Mouse (Mus musculus) limb, embryonic 13.5 days (tissue): ENCODE results near the gene Phf24. TPM values are rescaled to one million over a fixed set of nuclear protein-coding genes. Genes with fewer than 3 reads are reported as not detected.

ENCODE experiments used
- ATAC-seq: fragments of 200-750 bp; cut with Nextera tagmentation; 2 replicates; pipeline ENCODE4 v1.8.0; 2017; ENCODE audit warnings: low read depth, moderate number of reproducible peaks, moderate TSS enrichment; ENCODE audit not compliant: low FRiP score
- H3K27ac ChIP-seq: fragments of 300-500 bp; sonication (generic); 2 replicates; pipeline ENCODE4 v1.5.1; 2015; ENCODE audit warnings: inconsistent platforms, mild to moderate bottlenecking, moderate library complexity
- H3K27me3 ChIP-seq: fragments of 300-500 bp; sonication (generic); 2 replicates; pipeline ENCODE4 v1.6.1; 2015; ENCODE audit warnings: mild to moderate bottlenecking, inconsistent platforms
- H3K36me3 ChIP-seq: fragments of 300-500 bp; sonication (generic); 2 replicates; pipeline ENCODE4 v1.6.1; 2015; ENCODE audit warnings: inconsistent platforms, mild to moderate bottlenecking, moderate library complexity
- H3K4me1 ChIP-seq: fragments of 300-500 bp; sonication (generic); 2 replicates; pipeline ENCODE4 v1.6.1; 2015; ENCODE audit warnings: inconsistent platforms
- H3K4me2 ChIP-seq: fragments of 300-500 bp; sonication (generic); replicated peaks from 2 replicates; pipeline ENCODE4 v1.6.1; 2015; ENCODE audit warnings: inconsistent platforms, mild to moderate bottlenecking, moderate library complexity
- H3K4me3 ChIP-seq: fragments of 300-500 bp; sonication (generic); 2 replicates; pipeline ENCODE4 v1.5.1; 2015; ENCODE audit warnings: moderate library complexity, mild to moderate bottlenecking, inconsistent platforms
- H3K9ac ChIP-seq: fragments of 300-500 bp; sonication (generic); 2 replicates; pipeline ENCODE4 v1.6.1; 2015; ENCODE audit warnings: mild to moderate bottlenecking, inconsistent platforms
- H3K9me3 ChIP-seq: fragments of 300-500 bp; sonication (generic); 2 replicates; pipeline ENCODE4 v1.6.1; 2016; ENCODE audit warnings: inconsistent platforms
- WGBS: fragments of 180-500 bp; shearing (Covaris S2); methylation state at CpG from one replicate; pipeline ENCODE4 v1.1.7; 2015; 5-methylcytosine and 5-hydroxymethylcytosine counted together
- polyA plus RNA-seq: library from polyadenylated mRNA; unstranded; fragments of >200 nt; fragmentation: Nextera tagmentation; extraction: Ambion mirVana; gene quantifications from 2 replicates; pipeline ENCODE4 v1.2.1, GENCODE M21; 2015

Phf24 gene
- polyA plus RNA-seq, 1 experiment from 2014 or later, result 0.94 TPM

GRCm38 (mm10) chr4:42915966-42916365 lies 494 bp upstream of the Phf24 start:
- 0 out of 2 replicates have a peak, but pooled peaks cover 4% of the 10 kb centered on the region for H3K4me1 ChIP-seq
- no peak for ATAC-seq
- H3K4me3 ChIP-seq, result no peak overlapping the region
- 84% methylated on average over 1 of the region's 1 CpGs for WGBS
- H3K36me3 ChIP-seq, result no peaks in the 10 kb centered on the region
- H3K27ac ChIP-seq, result no peak overlapping the region
- no peaks in the 10 kb centered on the region for H3K9me3 ChIP-seq
- no peak overlapping the region for H3K4me2 ChIP-seq
- H3K9ac ChIP-seq, result no peak overlapping the region
- H3K27me3 ChIP-seq, result peaks cover 85% of the 10 kb centered on the region

- Histone ChIP-seq H3K27me3 (peaks cover 87% of the 10 kb centered on the region), H3K4me2 (peak overlapping the region; percentile 93), H3K4me3 (peak overlapping the region; percentile 65), H3K36me3 (no peaks in the 10 kb centered on the region), H3K9me3 (no peaks in the 10 kb centered on the region), H3K27ac (no peak overlapping the region), H3K9ac (peak overlapping the region; percentile 73), H3K4me1 (0 out of 2 replicates have a peak, but pooled peaks cover 4% of the 10 kb centered on the region)
- 3% methylated on average over 26 of the region's 26 CpGs for WGBS
- ATAC-seq, result no peak
Measured at GRCm38 (mm10) chr4:42917402-42917774, 928 bp downstream of the Phf24 start.

- H3K27ac ChIP-seq, result no peak overlapping the region
- H3K4me1 ChIP-seq, result 0 out of 2 replicates have a peak, but pooled peaks cover 4% of the 10 kb centered on the region
- H3K27me3 ChIP-seq, result peaks cover 80% of the 10 kb centered on the region
- H3K4me3 ChIP-seq, result no peak overlapping the region
- 79% methylated on average over 9 of the region's 9 CpGs for WGBS
- H3K4me2 ChIP-seq, result no peak overlapping the region
- H3K9me3 ChIP-seq, result no peaks in the 10 kb centered on the region
- ATAC-seq, result no peak
- no peaks in the 10 kb centered on the region for H3K36me3 ChIP-seq
- H3K9ac ChIP-seq, result no peak overlapping the region
Measured at GRCm38 (mm10) chr4:42920726-42921125, 4.3 kb downstream of the Phf24 start.

GRCm38 (mm10) chr4:42921536-42921935 lies 5.1 kb downstream of the Phf24 start:
- 0 out of 2 replicates have a peak, but pooled peaks cover 3% of the 10 kb centered on the region for H3K4me1 ChIP-seq
- ATAC-seq, result no peak
- no peak overlapping the region for H3K9ac ChIP-seq
- H3K9me3 ChIP-seq, result no peaks in the 10 kb centered on the region
- no peak overlapping the region for H3K4me3 ChIP-seq
- WGBS, result 89% methylated on average over 2 of the region's 2 CpGs
- H3K4me2 ChIP-seq, result no peak overlapping the region
- H3K27me3 ChIP-seq, result peaks cover 77% of the 10 kb centered on the region
- H3K27ac ChIP-seq, result no peak overlapping the region
- H3K36me3 ChIP-seq, result no peaks in the 10 kb centered on the region

- Histone ChIP-seq H3K36me3 (no peaks in the 10 kb centered on the region), H3K4me3 (no peak overlapping the region)
- ATAC-seq, result no peak
Measured at GRCm38 (mm10) chr4:42922056-42922455, 5.6 kb downstream of the Phf24 start.

GRCm38 (mm10) chr4:42922461-42922860 lies 6.0 kb downstream of the Phf24 start:
- Histone ChIP-seq H3K9me3 (no peaks in the 10 kb centered on the region), H3K4me3 (no peak overlapping the region), H3K9ac (no peak overlapping the region), H3K27ac (no peak overlapping the region), H3K4me1 (no peaks in the 10 kb centered on the region), H3K4me2 (no peak overlapping the region), H3K27me3 (peaks cover 68% of the 10 kb centered on the region), H3K36me3 (no peaks in the 10 kb centered on the region)
- 85% methylated on average over 8 of the region's 8 CpGs for WGBS
- no peak for ATAC-seq

More at GRCm38 (mm10) chr4:42922056-42922455, 5.6 kb downstream of the Phf24 start:
- no peak overlapping the region for H3K27ac ChIP-seq
- no peak overlapping the region for H3K9ac ChIP-seq
- H3K27me3 ChIP-seq, result peaks cover 73% of the 10 kb centered on the region
- no peaks in the 10 kb centered on the region for H3K9me3 ChIP-seq
- no peaks in the 10 kb centered on the region for H3K4me1 ChIP-seq
- WGBS, result 67% methylated on average over 6 of the region's 6 CpGs
- no peak overlapping the region for H3K4me2 ChIP-seq

- Histone ChIP-seq H3K4me1 (no peaks in the 10 kb centered on the region), H3K4me2 (no peak overlapping the region), H3K27me3 (peaks cover 51% of the 10 kb centered on the region), H3K27ac (no peak overlapping the region), H3K36me3 (no peaks in the 10 kb centered on the region), H3K9ac (no peak overlapping the region), H3K4me3 (no peak overlapping the region), H3K9me3 (no peaks in the 10 kb centered on the region)
- no peak for ATAC-seq
- WGBS, result 79% methylated on average over 13 of the region's 13 CpGs
Measured at GRCm38 (mm10) chr4:42924095-42924710, 7.7 kb downstream of the Phf24 start.

GRCm38 (mm10) chr4:42928209-42928608 lies 11.7 kb downstream of the Phf24 start:
- ATAC-seq, result no peak
- Histone ChIP-seq H3K36me3 (no peaks in the 10 kb centered on the region), H3K4me2 (no peak overlapping the region), H3K4me1 (no peaks in the 10 kb centered on the region), H3K27me3 (peaks cover 35% of the 10 kb centered on the region), H3K9me3 (no peaks in the 10 kb centered on the region), H3K27ac (no peak overlapping the region), H3K4me3 (no peak overlapping the region), H3K9ac (no peak overlapping the region)
- WGBS, result 83% methylated on average over 5 of the region's 5 CpGs

GRCm38 (mm10) chr4:42928952-42929351 lies 12.5 kb downstream of the Phf24 start:
- H3K4me1 ChIP-seq, result peaks cover 5% of the 10 kb centered on the region; the same call in 1 of the 2 replicates
- H3K9ac ChIP-seq, result no peak overlapping the region
- H3K4me3 ChIP-seq, result no peak overlapping the region
- no peak for ATAC-seq
- H3K27me3 ChIP-seq, result peaks cover 38% of the 10 kb centered on the region
- no peaks in the 10 kb centered on the region for H3K36me3 ChIP-seq
- WGBS, result 89% methylated on average over 9 of the region's 9 CpGs
- no peak overlapping the region for H3K4me2 ChIP-seq
- no peaks in the 10 kb centered on the region for H3K9me3 ChIP-seq
- no peak overlapping the region for H3K27ac ChIP-seq

GRCm38 (mm10) chr4:42932229-42932969 lies 15.9 kb downstream of the Phf24 start:
- no peaks in the 10 kb centered on the region for H3K36me3 ChIP-seq
- H3K4me1 ChIP-seq, result peaks cover 6% of the 10 kb centered on the region; the same call in 1 of the 2 replicates
- H3K9me3 ChIP-seq, result no peaks in the 10 kb centered on the region
- no peak overlapping the region for H3K4me3 ChIP-seq
- H3K27ac ChIP-seq, result no peak overlapping the region
- H3K9ac ChIP-seq, result no peak overlapping the region
- no peak overlapping the region for H3K4me2 ChIP-seq
- 70% methylated on average over 8 of the region's 8 CpGs for WGBS
- H3K27me3 ChIP-seq, result peaks cover 49% of the 10 kb centered on the region
- ATAC-seq, result no peak

GRCm38 (mm10) chr4:42933630-42934029 lies 17.2 kb downstream of the Phf24 start:
- 14% methylated on average over 22 of the region's 22 CpGs for WGBS
- peak overlapping the region; percentile 15; the same call in 1 of the 2 replicates for H3K4me3 ChIP-seq
- peaks cover 61% of the 10 kb centered on the region for H3K27me3 ChIP-seq
- H3K4me2 ChIP-seq, result peak overlapping the region; percentile 51
- no peak overlapping the region for H3K9ac ChIP-seq
- peak; percentile 57; the same call in 1 of the 2 replicates for ATAC-seq
- peaks cover 6% of the 10 kb centered on the region; the same call in 1 of the 2 replicates for H3K4me1 ChIP-seq
- H3K9me3 ChIP-seq, result no peaks in the 10 kb centered on the region
- no peaks in the 10 kb centered on the region for H3K36me3 ChIP-seq
- no peak overlapping the region for H3K27ac ChIP-seq

- H3K36me3 ChIP-seq, result no peaks in the 10 kb centered on the region
- ATAC-seq, result no peak
- WGBS, result 81% methylated on average over 7 of the region's 7 CpGs
- peaks cover 35% of the 10 kb centered on the region for H3K27me3 ChIP-seq
- no peak overlapping the region for H3K4me2 ChIP-seq
- H3K9ac ChIP-seq, result no peak overlapping the region
- H3K27ac ChIP-seq, result no peak overlapping the region
- H3K9me3 ChIP-seq, result no peaks in the 10 kb centered on the region
- no peak overlapping the region for H3K4me3 ChIP-seq
- no peaks in the 10 kb centered on the region for H3K4me1 ChIP-seq
Measured at GRCm38 (mm10) chr4:42941396-42941795, 24.9 kb downstream of the Phf24 start.
